Mouse (Mus musculus): ENCODE measurements around the gene Coq10a. TPM values are rescaled to one million over a fixed set of nuclear protein-coding genes. Genes with fewer than 3 reads are reported as not detected.

The Coq10a gene
- total RNA-seq, 2 experiments from 2014 or later: 19.2 to 24.4 TPM

Other genes with a start within 250 kb of the Coq10a start
- gene Rbms2, start 188.7 kb downstream of the Coq10a start, total RNA-seq (2015): 2.9 and 4.0 TPM in 2 replicates
- gene Rbms2, start 188.7 kb downstream of the Coq10a start, total RNA-seq (2017): 1.5 and 5.4 TPM in 2 replicates
- 0.71 TPM in 1 of 2 replicates, not detected in the other for gene Gls2, start 174.5 kb downstream of the Coq10a start, total RNA-seq (2015)
- not detected in 2 replicates for gene Gls2, start 174.5 kb downstream of the Coq10a start, total RNA-seq (2017)
- gene Spryd4, start 157.2 kb downstream of the Coq10a start, total RNA-seq (2015): 6.5 and 6.9 TPM in 2 replicates
- gene Spryd4, start 157.2 kb downstream of the Coq10a start, total RNA-seq (2017): 9.0 and 10.6 TPM in 2 replicates
- not detected in 2 replicates for gene Mip, start 143.2 kb downstream of the Coq10a start, total RNA-seq (2015)
- 0.33 TPM in 1 of 2 replicates, not detected in the other for gene Mip, start 143.2 kb downstream of the Coq10a start, total RNA-seq (2017)
- gene Timeless, start 136.9 kb downstream of the Coq10a start, total RNA-seq (2015): 14.1 and 16.1 TPM in 2 replicates
- gene Timeless, start 136.9 kb downstream of the Coq10a start, total RNA-seq (2017): 33.2 and 34.2 TPM in 2 replicates
- 0.36 TPM in 1 of 2 replicates, not detected in the other for gene Apon, start 114.9 kb downstream of the Coq10a start, total RNA-seq (2015)
- 1.2 TPM in 1 of 2 replicates, not detected in the other for gene Apon, start 114.9 kb downstream of the Coq10a start, total RNA-seq (2017)
- 0.21 TPM in 1 of 2 replicates, not detected in the other for gene Apof, start 100.3 kb downstream of the Coq10a start, total RNA-seq (2015)
- not detected in 2 replicates for gene Apof, start 100.3 kb downstream of the Coq10a start, total RNA-seq (2017)
- gene Stat2, start 98.4 kb downstream of the Coq10a start, total RNA-seq (2015): 25.5 and 28.5 TPM in 2 replicates
- 20.2 and 33.6 TPM in 2 replicates for gene Stat2, start 98.4 kb downstream of the Coq10a start, total RNA-seq (2017)
- not detected in 2 replicates for gene Il23a, start 70.2 kb downstream of the Coq10a start, total RNA-seq (2015)
- gene Il23a, start 70.2 kb downstream of the Coq10a start, total RNA-seq (2017): 0.12 TPM in 1 of 2 replicates, not detected in the other
- 17.3 and 17.7 TPM in 2 replicates for gene Pan2, start 65.7 kb downstream of the Coq10a start, total RNA-seq (2015)
- 14.0 and 14.9 TPM in 2 replicates for gene Pan2, start 65.7 kb downstream of the Coq10a start, total RNA-seq (2017)
- 73.3 and 78.6 TPM in 2 replicates for gene Cnpy2, start 46.5 kb downstream of the Coq10a start, total RNA-seq (2015)
- gene Cnpy2, start 46.5 kb downstream of the Coq10a start, total RNA-seq (2017): 81.0 and 84.5 TPM in 2 replicates
- gene Cs, start 31.3 kb downstream of the Coq10a start, total RNA-seq (2015): 158 and 160 TPM in 2 replicates
- gene Cs, start 31.3 kb downstream of the Coq10a start, total RNA-seq (2017): 95.0 and 116 TPM in 2 replicates
- 35.2 and 37.0 TPM in 2 replicates for gene Ankrd52, start 8.1 kb upstream of the Coq10a start, total RNA-seq (2015)
- gene Ankrd52, start 8.1 kb upstream of the Coq10a start, total RNA-seq (2017): 9.3 and 13.7 TPM in 2 replicates
- gene Slc39a5, start 32.2 kb upstream of the Coq10a start, total RNA-seq (2015): not detected in 2 replicates
- gene Slc39a5, start 32.2 kb upstream of the Coq10a start, total RNA-seq (2017): not detected in 2 replicates
- gene Nabp2, start 42.5 kb upstream of the Coq10a start, total RNA-seq (2015): 76.8 and 79.3 TPM in 2 replicates
- 54.3 and 59.1 TPM in 2 replicates for gene Nabp2, start 42.5 kb upstream of the Coq10a start, total RNA-seq (2017)
- gene Rnf41, start 42.7 kb upstream of the Coq10a start, total RNA-seq (2015): 16.4 and 17.6 TPM in 2 replicates
- gene Rnf41, start 42.7 kb upstream of the Coq10a start, total RNA-seq (2017): 24.6 and 26.1 TPM in 2 replicates
- gene Smarcc2, start 90.3 kb upstream of the Coq10a start, total RNA-seq (2015): 73.1 and 82.3 TPM in 2 replicates
- gene Smarcc2, start 90.3 kb upstream of the Coq10a start, total RNA-seq (2017): 63.1 and 78.4 TPM in 2 replicates
- gene Myl6, start 125.1 kb upstream of the Coq10a start, total RNA-seq (2015): 1,624 and 1,690 TPM in 2 replicates
- gene Myl6, start 125.1 kb upstream of the Coq10a start, total RNA-seq (2017): 1,921 and 2,467 TPM in 2 replicates
- gene Myl6b, start 129.7 kb upstream of the Coq10a start, total RNA-seq (2015): 3.4 and 5.8 TPM in 2 replicates
- gene Myl6b, start 129.7 kb upstream of the Coq10a start, total RNA-seq (2017): 0.99 and 2.0 TPM in 2 replicates
- 125 and 127 TPM in 2 replicates for gene Esyt1, start 156.9 kb upstream of the Coq10a start, total RNA-seq (2015)
- 266 and 267 TPM in 2 replicates for gene Esyt1, start 156.9 kb upstream of the Coq10a start, total RNA-seq (2017)
- 6.0 and 8.1 TPM in 2 replicates for gene Zc3h10, start 178.8 kb upstream of the Coq10a start, total RNA-seq (2015)
- gene Zc3h10, start 178.8 kb upstream of the Coq10a start, total RNA-seq (2017): 12.9 and 14.5 TPM in 2 replicates
- gene Rpl41, start 180.3 kb upstream of the Coq10a start, total RNA-seq (2015): 2,152 and 2,213 TPM in 2 replicates
- gene Rpl41, start 180.3 kb upstream of the Coq10a start, total RNA-seq (2017): 1,919 and 2,042 TPM in 2 replicates
- 116 TPM in 2 replicates for gene Pa2g4, start 197.0 kb upstream of the Coq10a start, total RNA-seq (2015)
- 90.4 and 95.0 TPM in 2 replicates for gene Pa2g4, start 197.0 kb upstream of the Coq10a start, total RNA-seq (2017)
- gene Erbb3, start 220.7 kb upstream of the Coq10a start, total RNA-seq (2015): 2.5 and 2.8 TPM in 2 replicates
- gene Erbb3, start 220.7 kb upstream of the Coq10a start, total RNA-seq (2017): 1.5 and 2.1 TPM in 2 replicates